Mouse (Mus musculus) C2C12 (cell line): ENCODE results near the gene Brd3.

Source experiments
- CEBPB ChIP-seq: IDR thresholded peaks from one replicate; pipeline ENCODE4 v1.6.1; 2011; ENCODE audit warnings: low read depth, mild to moderate bottlenecking, control low read depth, moderate library complexity
- CTCF ChIP-seq: IDR thresholded peaks from one replicate; pipeline ENCODE4 v1.5.1; 2011; ENCODE audit not compliant: control insufficient read depth, insufficient read depth, insufficient read length
- FOSL1 ChIP-seq: IDR thresholded peaks from one replicate; pipeline ENCODE4 v1.8.0; 2011; ENCODE audit warnings: mild to moderate bottlenecking, low read length; ENCODE audit not compliant: poor library complexity, insufficient read depth, severe bottlenecking
- MAX ChIP-seq: IDR thresholded peaks from one replicate; pipeline ENCODE4 v1.6.1; 2011; ENCODE audit warnings: mild to moderate bottlenecking, control low read depth
- MYOD1 ChIP-seq: IDR thresholded peaks from one replicate; pipeline ENCODE4 v1.6.1; 2011; ENCODE audit warnings: low read depth; ENCODE audit not compliant: control insufficient read depth, insufficient read length
- MYOG ChIP-seq: IDR thresholded peaks from one replicate; pipeline ENCODE4 v1.6.1; 2011; ENCODE audit not compliant: control insufficient read depth, insufficient read length; ENCODE audit errors: extremely low read depth
- USF1 ChIP-seq: IDR thresholded peaks from one replicate; pipeline ENCODE4 v1.6.1; 2011; ENCODE audit warnings: low read depth, mild to moderate bottlenecking, control low read depth, moderate library complexity

DNA sequence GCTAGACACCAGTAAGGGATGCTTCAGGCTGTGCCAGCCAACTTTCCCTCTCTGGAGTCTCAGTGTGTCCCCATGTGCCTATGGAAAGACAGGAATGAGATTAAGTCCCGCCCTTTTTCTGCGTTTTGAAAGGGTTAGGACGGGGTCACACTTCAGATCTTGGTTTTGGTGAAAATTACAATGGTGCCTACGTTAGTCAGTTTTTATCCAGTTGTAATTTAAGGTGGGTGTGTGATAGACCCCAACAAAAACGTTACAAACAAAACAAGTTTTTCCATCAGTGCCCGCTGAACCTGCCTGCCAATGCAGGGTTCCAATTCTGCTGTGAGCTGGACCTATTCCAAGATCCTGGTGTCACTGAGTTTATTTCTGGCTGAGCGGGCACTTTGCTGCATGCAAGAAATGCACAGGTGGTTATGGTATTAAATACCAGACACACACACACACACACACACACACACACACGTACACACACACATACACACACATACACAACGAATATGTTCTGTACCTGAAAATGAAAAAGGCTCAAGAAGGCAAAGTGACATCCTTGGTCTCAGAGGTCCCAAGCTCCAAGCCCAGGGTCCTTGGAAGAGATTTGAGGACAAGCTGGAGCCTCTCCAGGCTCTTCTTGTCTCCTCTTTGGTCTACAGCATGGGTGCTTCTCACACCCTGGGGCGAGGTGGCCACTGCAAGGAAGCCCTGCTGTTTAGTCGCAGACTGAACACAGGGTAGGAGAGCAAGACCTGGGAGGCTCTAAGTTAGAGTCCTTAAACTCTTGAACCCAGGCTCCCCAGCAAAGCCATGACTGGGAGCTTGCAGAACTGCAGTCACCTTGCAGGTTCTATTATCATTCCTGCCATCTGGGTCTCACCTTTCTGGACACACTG is 30.9 kb downstream of the Brd3 start:
- no peak for TF ChIP-seq CTCF
- TF ChIP-seq MYOD1: no peak
- TF ChIP-seq MAX: no peak
- no peak for TF ChIP-seq MYOG
- no peak for TF ChIP-seq CEBPB
- no peak for TF ChIP-seq USF1
- no peak for TF ChIP-seq FOSL1
